Mouse (Mus musculus): ENCODE results near the gene Arl15. TPM values are rescaled to one million over a fixed set of nuclear protein-coding genes. Genes with fewer than 3 reads are reported as not detected.

Arl15 gene
- polyA plus RNA-seq, 1 experiment from 2014 or later = 14.6 TPM

- H3K4me3 ChIP-seq (ENCODE audit: low read depth, low read length) = no peak overlapping the region
- H3K4me2 ChIP-seq (ENCODE audit: low read depth, low read length, severe bottlenecking) = no peak overlapping the region
- H3K27me3 ChIP-seq (ENCODE audit: control insufficient read depth, insufficient read depth, low read length) = no peaks in the 10 kb centered on the region
- no peak overlapping the region for H3K9ac ChIP-seq (ENCODE audit: low read length)
- no peaks in the 10 kb centered on the region for H3K4me1 ChIP-seq (replicated peaks; ENCODE audit: control insufficient read depth, insufficient read depth, low read length)
- DNase-seq (ENCODE audit: low spot score) (no peak), ATAC-seq (replicated peaks; ENCODE audit: low FRiP score) (no peak)
- no peak overlapping the region for H3K27ac ChIP-seq (ENCODE audit: low read depth, low read length)
- no peaks in the 10 kb centered on the region; the same call in 1 of the 2 replicates for H3K9me3 ChIP-seq (ENCODE audit: control insufficient read depth, low read length)
- no peaks in the 10 kb centered on the region; the same call in 1 of the 2 replicates for H3K36me3 ChIP-seq (ENCODE audit: control insufficient read depth, insufficient read depth, low read length)
- WGBS = 83% methylated on average over 3 of the region's 3 CpGs
Measured at GRCm38 (mm10) chr13:113830805-113831204, 36.5 kb downstream of the Arl15 start.

- no peak overlapping the region for H3K27ac ChIP-seq (ENCODE audit: low read depth, low read length)
- no peak overlapping the region for H3K9ac ChIP-seq (ENCODE audit: low read length)
- ATAC-seq (replicated peaks; ENCODE audit: low FRiP score) (no peak), DNase-seq (ENCODE audit: low spot score) (no peak)
- no peaks in the 10 kb centered on the region; the same call in 1 of the 2 replicates for H3K9me3 ChIP-seq (ENCODE audit: control insufficient read depth, low read length)
- no peak overlapping the region for H3K4me2 ChIP-seq (ENCODE audit: low read depth, low read length, severe bottlenecking)
- no peaks in the 10 kb centered on the region for H3K27me3 ChIP-seq (ENCODE audit: control insufficient read depth, insufficient read depth, low read length)
- no peaks in the 10 kb centered on the region for H3K4me1 ChIP-seq (replicated peaks; ENCODE audit: control insufficient read depth, insufficient read depth, low read length)
- 89% methylated on average over 6 of the region's 6 CpGs for WGBS
- H3K36me3 ChIP-seq (ENCODE audit: control insufficient read depth, insufficient read depth, low read length) = no peaks in the 10 kb centered on the region
- no peak overlapping the region for H3K4me3 ChIP-seq (ENCODE audit: low read depth, low read length)
Measured at GRCm38 (mm10) chr13:113832947-113833346, 38.6 kb downstream of the Arl15 start.

GRCm38 (mm10) chr13:113835921-113836320 lies 41.6 kb downstream of the Arl15 start:
- no peaks in the 10 kb centered on the region for H3K36me3 ChIP-seq (ENCODE audit: control insufficient read depth, insufficient read depth, low read length)
- H3K4me3 ChIP-seq (ENCODE audit: low read depth, low read length) = no peak overlapping the region
- no peaks in the 10 kb centered on the region for H3K27me3 ChIP-seq (ENCODE audit: control insufficient read depth, insufficient read depth, low read length)
- DNase-seq (ENCODE audit: low spot score) (no peak), ATAC-seq (replicated peaks; ENCODE audit: low FRiP score) (no peak)
- H3K27ac ChIP-seq (ENCODE audit: low read depth, low read length) = no peak overlapping the region
- H3K9ac ChIP-seq (ENCODE audit: low read length) = no peak overlapping the region
- no peaks in the 10 kb centered on the region; the same call in 1 of the 2 replicates for H3K9me3 ChIP-seq (ENCODE audit: control insufficient read depth, low read length)
- no peak overlapping the region for H3K4me2 ChIP-seq (ENCODE audit: low read depth, low read length, severe bottlenecking)
- 90% methylated on average over 6 of the region's 6 CpGs for whole genome bisulfite sequencing
- no peaks in the 10 kb centered on the region for H3K4me1 ChIP-seq (replicated peaks; ENCODE audit: control insufficient read depth, insufficient read depth, low read length)

- H3K36me3 ChIP-seq (ENCODE audit: control insufficient read depth, insufficient read depth, low read length) = no peaks in the 10 kb centered on the region
- H3K27ac ChIP-seq (ENCODE audit: low read depth, low read length) = no peak overlapping the region
- no peaks in the 10 kb centered on the region for H3K4me1 ChIP-seq (replicated peaks; ENCODE audit: control insufficient read depth, insufficient read depth, low read length)
- no peaks in the 10 kb centered on the region for H3K9me3 ChIP-seq (ENCODE audit: control insufficient read depth, low read length)
- ATAC-seq (replicated peaks; ENCODE audit: low FRiP score) (no peak), DNase-seq (ENCODE audit: low spot score) (no peak)
- 95% methylated on average over 16 of the region's 16 CpGs for WGBS
- H3K9ac ChIP-seq (ENCODE audit: low read length) = no peak overlapping the region
- H3K27me3 ChIP-seq (ENCODE audit: control insufficient read depth, insufficient read depth, low read length) = no peaks in the 10 kb centered on the region
- H3K4me2 ChIP-seq (ENCODE audit: low read depth, low read length, severe bottlenecking) = no peak overlapping the region
- H3K4me3 ChIP-seq (ENCODE audit: low read depth, low read length) = no peak overlapping the region
Measured at GRCm38 (mm10) chr13:113838601-113839576, 44.6 kb downstream of the Arl15 start.

- no peak overlapping the region for H3K4me2 ChIP-seq (ENCODE audit: low read depth, low read length, severe bottlenecking)
- H3K4me1 ChIP-seq (replicated peaks; ENCODE audit: control insufficient read depth, insufficient read depth, low read length) = no peaks in the 10 kb centered on the region
- no peak overlapping the region for H3K9ac ChIP-seq (ENCODE audit: low read length)
- H3K36me3 ChIP-seq (ENCODE audit: control insufficient read depth, insufficient read depth, low read length) = no peaks in the 10 kb centered on the region
- no peak overlapping the region for H3K4me3 ChIP-seq (ENCODE audit: low read depth, low read length)
- 84% methylated on average over 6 of the region's 6 CpGs for WGBS
- no peaks in the 10 kb centered on the region for H3K9me3 ChIP-seq (ENCODE audit: control insufficient read depth, low read length)
- no peaks in the 10 kb centered on the region for H3K27me3 ChIP-seq (ENCODE audit: control insufficient read depth, insufficient read depth, low read length)
- DNase-seq (ENCODE audit: low spot score) (no peak), ATAC-seq (replicated peaks; ENCODE audit: low FRiP score) (no peak)
- no peak overlapping the region for H3K27ac ChIP-seq (ENCODE audit: low read depth, low read length)
Measured at GRCm38 (mm10) chr13:113840421-113840820, 46.1 kb downstream of the Arl15 start.

- no peak overlapping the region for H3K9ac ChIP-seq (ENCODE audit: low read length)
- DNase-seq (ENCODE audit: low spot score) (no peak), ATAC-seq (replicated peaks; ENCODE audit: low FRiP score) (no peak)
- H3K27me3 ChIP-seq (ENCODE audit: control insufficient read depth, insufficient read depth, low read length) = no peaks in the 10 kb centered on the region
- no peaks in the 10 kb centered on the region for H3K36me3 ChIP-seq (ENCODE audit: control insufficient read depth, insufficient read depth, low read length)
- no peak overlapping the region for H3K4me3 ChIP-seq (ENCODE audit: low read depth, low read length)
- no peak overlapping the region for H3K27ac ChIP-seq (ENCODE audit: low read depth, low read length)
- no peaks in the 10 kb centered on the region for H3K9me3 ChIP-seq (ENCODE audit: control insufficient read depth, low read length)
- no peak overlapping the region for H3K4me2 ChIP-seq (ENCODE audit: low read depth, low read length, severe bottlenecking)
- 94% methylated on average over 14 of the region's 14 CpGs for WGBS
- 0 out of 2 replicates have a peak, but pooled peaks cover 2% of the 10 kb centered on the region for H3K4me1 ChIP-seq (replicated peaks; ENCODE audit: control insufficient read depth, insufficient read depth, low read length)
Measured at GRCm38 (mm10) chr13:113842411-113843309, 48.4 kb downstream of the Arl15 start.

- Histone ChIP-seq H3K27ac (ENCODE audit: low read depth, low read length) (no peak overlapping the region), H3K4me3 (ENCODE audit: low read depth, low read length) (no peak overlapping the region), H3K36me3 (ENCODE audit: control insufficient read depth, insufficient read depth, low read length) (no peaks in the 10 kb centered on the region), H3K9ac (ENCODE audit: low read length) (no peak overlapping the region), H3K27me3 (ENCODE audit: control insufficient read depth, insufficient read depth, low read length) (no peaks in the 10 kb centered on the region), H3K4me2 (ENCODE audit: low read depth, low read length, severe bottlenecking) (no peak overlapping the region), H3K4me1 (replicated peaks; ENCODE audit: control insufficient read depth, insufficient read depth, low read length) (0 out of 2 replicates have a peak, but pooled peaks cover 2% of the 10 kb centered on the region), H3K9me3 (ENCODE audit: control insufficient read depth, low read length) (no peaks in the 10 kb centered on the region)
- DNase-seq (ENCODE audit: low spot score) (no peak), ATAC-seq (replicated peaks; ENCODE audit: low FRiP score) (no peak)
- WGBS = 83% methylated on average over 3 of the region's 3 CpGs
Measured at GRCm38 (mm10) chr13:113843310-113843649, 49.0 kb downstream of the Arl15 start.

- H3K9me3 ChIP-seq (ENCODE audit: control insufficient read depth, low read length) = no peaks in the 10 kb centered on the region
Measured at GRCm38 (mm10) chr13:113843901-113844300, 49.6 kb downstream of the Arl15 start.

More at GRCm38 (mm10) chr13:113843901-113844300, 49.6 kb downstream of the Arl15 start:
- Histone ChIP-seq H3K27ac (ENCODE audit: low read depth, low read length) (no peak overlapping the region), H3K27me3 (ENCODE audit: control insufficient read depth, insufficient read depth, low read length) (no peaks in the 10 kb centered on the region), H3K4me3 (ENCODE audit: low read depth, low read length) (no peak overlapping the region), H3K9ac (ENCODE audit: low read length) (no peak overlapping the region), H3K4me1 (replicated peaks; ENCODE audit: control insufficient read depth, insufficient read depth, low read length) (0 out of 2 replicates have a peak, but pooled peaks cover 2% of the 10 kb centered on the region), H3K4me2 (ENCODE audit: low read depth, low read length, severe bottlenecking) (no peak overlapping the region), H3K36me3 (ENCODE audit: control insufficient read depth, insufficient read depth, low read length) (no peaks in the 10 kb centered on the region)
- DNase-seq (ENCODE audit: low spot score) (no peak), ATAC-seq (replicated peaks; ENCODE audit: low FRiP score) (no peak)
- WGBS = 95% methylated on average over 8 of the region's 8 CpGs
